Mouse (Mus musculus): Measurements from ENCODE around the gene Gm12248.

DNA sequence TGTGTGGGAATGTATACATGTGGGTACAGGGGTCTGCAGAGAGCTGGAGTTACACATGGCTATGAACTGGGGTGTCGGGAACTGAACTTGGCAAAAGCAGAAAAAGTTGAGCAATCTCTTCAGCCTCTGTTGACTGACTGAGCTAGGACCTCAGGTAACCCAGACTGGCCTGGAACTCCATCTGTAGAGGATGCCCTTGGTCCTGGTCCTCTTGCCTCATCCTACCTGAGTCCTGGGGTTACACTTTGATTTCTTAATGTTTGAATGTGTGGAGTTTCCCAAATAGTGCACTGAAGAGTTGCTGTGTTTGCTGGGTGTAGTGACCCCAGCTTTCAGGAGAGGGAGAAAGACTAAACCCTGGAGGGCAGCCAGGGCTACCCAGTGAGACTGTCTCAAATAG is 2.6 kb upstream of the Gm12248 start:
- no peak for TF ChIP-seq CTCF (IDR thresholded peaks at IDR 0.05; ENCODE audit: low read depth)
- peak; percentile 40; the same call in 1 of the 2 replicates for TF ChIP-seq EP300 (IDR thresholded peaks at IDR 0.05; ENCODE audit: low read depth)
